Mouse (Mus musculus) ES-E14 (cell line): ENCODE measurements around the gene 1700008O03Rik.

Experiments used
- CHD2 ChIP-seq: IDR thresholded peaks from 2 replicates; pipeline ENCODE4 v1.6.1; 2014; ENCODE audit warnings: mild to moderate bottlenecking, low read depth, low read length, inconsistent platforms
- HCFC1 ChIP-seq: IDR thresholded peaks from 2 replicates; pipeline ENCODE4 v1.6.1; 2012; ENCODE audit warnings: low read length, inconsistent platforms, borderline replicate concordance; ENCODE audit not compliant: insufficient read depth
- MAFK ChIP-seq: IDR thresholded peaks from 2 replicates; pipeline ENCODE4 v1.6.1; 2014; ENCODE audit warnings: mild to moderate bottlenecking, low read depth, low read length, inconsistent platforms; ENCODE audit not compliant: insufficient read depth
- ZC3H11A ChIP-seq: IDR thresholded peaks from 2 replicates; pipeline ENCODE4 v1.6.1; 2012; ENCODE audit warnings: low read depth, mild to moderate bottlenecking, inconsistent platforms, low read length, borderline replicate concordance

GRCm38 (mm10) chr7:44411144-44411543 lies 25.5 kb upstream of the 1700008O03Rik start:
- TF ChIP-seq ZC3H11A (no peak), HCFC1 (no peak), CHD2 (no peak), MAFK (no peak)
